Mouse (Mus musculus) gastrocnemius, postnatal 36 days (tissue): ENCODE results near the gene Olfr481. TPM values are rescaled to one million over a fixed set of nuclear protein-coding genes. Genes with fewer than 3 reads are reported as not detected.

Experiments used
- DNase-seq, 2 experiments: peaks; one replicate each; pipeline ENCODE4 v3.0.0; 2022
- intact Hi-C: fragments of 180-260 bp; cut with DNase I; formaldehyde crosslinking; loops from one replicate; pipeline ENCODE4 v1.15.1; 2025
- long read RNA-seq, 2 experiments: library from polyadenylated mRNA; stranded (forward); transcript quantifications; one replicate each; pipeline ENCODE4 v2.0.0; 2021
- total RNA-seq, 2 experiments: library from RNA; stranded (reverse); gene quantifications; 2 replicates each; pipeline ENCODE4 v1.2.3; 2021

Olfr481 gene
- not detected for total RNA-seq
- long read RNA-seq, experiment 1 = 0 reads
- long read RNA-seq, experiment 2 = 0 reads

- no peak for DNase-seq
- intact Hi-C loops = no loop called here
Observed at GRCm38 (mm10) chr7:108079555-108079954, at the start of gene Olfr481. Olfr481 (plus strand) TSS chr7:108079855.

DNA sequence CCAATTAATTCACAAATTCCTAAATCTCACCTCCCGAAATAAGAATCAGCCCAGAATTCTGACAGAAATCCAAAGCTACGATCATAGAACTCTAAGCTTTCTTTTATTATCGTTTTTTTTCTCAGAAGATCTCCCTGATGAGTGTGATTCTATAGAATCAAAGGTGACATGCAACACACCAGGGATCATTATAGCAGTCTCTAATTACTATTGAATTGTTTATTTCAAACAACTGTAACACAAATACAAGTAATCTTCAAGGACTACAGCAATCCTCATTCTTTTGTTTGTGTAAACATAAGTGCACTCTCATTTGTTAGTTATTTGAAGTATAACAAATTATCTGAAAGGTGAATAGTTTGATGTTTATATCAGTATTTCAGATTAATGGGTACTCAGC is 45.8 kb upstream of the Olfr481 start, which contains the start of gene Olfr478:
Olfr478 (minus strand) TSS at position 101 of the 400 bp plus-strand sequence.
- intact Hi-C loops = no loop called here
- no peak for DNase-seq

DNA sequence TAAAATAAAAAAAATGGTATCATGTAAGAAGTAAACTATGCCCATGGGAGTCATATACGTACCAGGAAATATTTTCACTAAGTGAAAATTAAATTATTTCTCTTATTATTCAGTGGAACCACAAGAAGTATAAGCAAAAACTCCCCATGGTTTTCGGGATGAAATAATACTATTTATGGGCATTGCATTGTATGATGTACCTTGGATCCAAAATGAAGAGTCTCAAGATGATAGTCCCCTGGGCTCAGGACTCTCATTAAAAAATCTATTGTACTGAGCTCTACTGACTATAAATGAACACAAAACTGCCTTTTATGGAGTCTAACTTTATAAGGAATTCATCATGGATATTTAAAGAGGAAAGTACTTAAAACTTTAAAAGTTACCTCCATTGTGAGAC is 29.3 kb upstream of the Olfr481 start, which contains the start of gene Olfr479:
Olfr479 (plus strand) TSS at position 301 of the 400 bp plus-strand sequence.
- no peak for DNase-seq
- intact Hi-C loops = no loop called here

DNA sequence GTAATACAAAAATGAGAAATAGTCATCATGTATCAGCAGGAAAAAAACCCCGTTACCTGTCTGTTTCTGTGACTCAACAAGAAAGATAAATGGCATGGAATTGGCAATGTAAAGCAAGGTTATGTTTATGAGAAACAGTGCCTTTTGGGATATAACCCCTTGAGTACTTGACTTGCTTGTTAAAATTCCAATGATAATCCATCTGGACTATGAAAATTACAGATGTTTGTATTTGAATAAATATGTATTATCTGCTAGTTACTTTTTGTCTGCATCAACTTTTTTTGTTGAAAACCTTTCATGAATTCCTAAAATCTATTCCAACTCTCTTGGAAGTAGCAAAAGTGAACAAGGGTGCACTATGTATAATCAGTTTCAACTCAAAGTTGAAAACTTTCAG is 12.4 kb upstream of the Olfr481 start, which contains the start of gene Olfr480:
Olfr480 (minus strand) TSS at position 101 of the 400 bp plus-strand sequence.
- no peak for DNase-seq
- intact Hi-C loops = no loop called here

GRCm38 (mm10) chr7:108097486-108097885 is 17.8 kb downstream of the Olfr481 start, which contains the start of gene Olfr482:
Olfr482 (minus strand) TSS chr7:108097586.
- DNase-seq = no peak
- intact Hi-C loops = no loop called here

DNA sequence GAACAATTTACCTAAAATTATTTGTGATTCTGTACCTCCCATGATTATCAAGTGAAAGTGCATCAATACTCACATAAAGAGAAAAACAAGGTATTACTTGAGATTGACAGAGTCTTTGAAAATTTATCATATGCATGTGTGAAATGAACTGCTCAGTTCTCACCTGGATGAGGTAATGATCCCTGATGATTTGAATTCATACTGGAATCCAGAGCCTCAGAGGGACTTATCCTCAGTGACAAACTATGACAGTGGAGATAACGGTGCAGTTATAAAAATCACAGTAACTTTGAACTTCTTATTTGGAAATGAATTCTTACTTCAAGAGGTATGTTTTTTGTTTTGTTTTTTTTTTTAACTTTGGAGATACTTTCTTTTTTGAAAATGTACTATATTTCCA is 20.9 kb downstream of the Olfr481 start, which contains the start of gene Olfr483:
Olfr483 (plus strand) TSS at position 301 of the 400 bp plus-strand sequence.
- intact Hi-C loops = no loop called here
- DNase-seq = no peak

DNA sequence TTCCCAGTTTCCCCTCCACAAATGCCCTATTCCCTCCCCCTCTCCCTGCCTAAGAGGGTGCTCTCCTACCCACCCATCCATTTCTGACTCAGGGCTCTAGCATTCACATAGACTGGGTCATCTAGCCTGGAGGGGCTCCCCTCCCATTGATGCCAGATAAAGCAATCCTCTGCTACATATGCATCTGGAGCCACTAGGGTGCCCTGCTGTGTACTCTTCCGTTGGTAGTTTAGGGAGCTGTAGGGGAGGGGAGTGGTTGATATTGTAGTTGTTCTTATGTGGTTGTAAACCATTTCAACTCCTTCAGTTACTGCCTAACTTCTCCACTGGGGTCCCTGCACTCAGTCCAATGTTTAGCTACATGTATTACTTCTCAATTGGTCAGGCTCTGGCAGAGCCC is 41.0 kb downstream of the Olfr481 start:
- intact Hi-C loops = no loop called here
- no peak for DNase-seq

GRCm38 (mm10) chr7:108121416-108121815 is 41.8 kb downstream of the Olfr481 start:
- DNase-seq = no peak
- intact Hi-C loops = no loop called here

- no peak for DNase-seq
- intact Hi-C loops = no loop called here
Observed at GRCm38 (mm10) chr7:108127349-108127748, 47.7 kb downstream of the Olfr481 start, which contains the start of gene Olfr484. Olfr484 (minus strand) TSS chr7:108127449.

Other genes starting within 250 kb of the Olfr481 start
- gene Olfr470, start 232.4 kb upstream of the Olfr481 start, total RNA-seq = not detected
- not detected for gene Olfr472, start 182.0 kb upstream of the Olfr481 start, total RNA-seq
- not detected for gene Olfr473, start 149.4 kb upstream of the Olfr481 start, total RNA-seq
- gene Olfr474, start 125.2 kb upstream of the Olfr481 start, total RNA-seq = not detected
- gene Olfr476, start 115.1 kb upstream of the Olfr481 start, total RNA-seq = not detected
- gene Olfr477, start 93.2 kb upstream of the Olfr481 start, total RNA-seq = not detected
- gene Olfr478, start 45.9 kb upstream of the Olfr481 start, total RNA-seq = not detected
- not detected for gene Olfr479, start 29.2 kb upstream of the Olfr481 start, total RNA-seq
- not detected for gene Olfr480, start 12.5 kb upstream of the Olfr481 start, total RNA-seq
- gene Olfr482, start 17.7 kb downstream of the Olfr481 start, total RNA-seq = under 1 TPM; 0.32 to 0.64 TPM
- not detected for gene Olfr483, start 21.0 kb downstream of the Olfr481 start, total RNA-seq
- gene Olfr484, start 47.6 kb downstream of the Olfr481 start, total RNA-seq = not detected
- gene Olfr485, start 80.0 kb downstream of the Olfr481 start, total RNA-seq = not detected
- gene Olfr486, start 92.9 kb downstream of the Olfr481 start, total RNA-seq = not detected
- gene Olfr487, start 134.8 kb downstream of the Olfr481 start, total RNA-seq = not detected
- gene Olfr488, start 178.5 kb downstream of the Olfr481 start, total RNA-seq = not detected
- not detected for gene Olfr490, start 209.1 kb downstream of the Olfr481 start, total RNA-seq
- not detected for gene Olfr491, start 233.6 kb downstream of the Olfr481 start, total RNA-seq
- not detected for gene Olfr492, start 243.8 kb downstream of the Olfr481 start, total RNA-seq